Mouse (Mus musculus): Measurements from ENCODE around the gene Zbtb8a.
"Not testable (repeated sequence)": the region's sequence is repeated elsewhere in the genome, so short reads cannot be mapped to it uniquely, and the experiment has no call there.

Gene Zbtb8a

GRCm38 (mm10) chr4:129379805-129380204 lies 1.9 kb upstream of the Zbtb8a start:
- DNase-seq (ENCODE audit: low read depth, low spot score): no peak

- peak; percentile 55 for DNase-seq (ENCODE audit: low read depth, low spot score)
Measured at GRCm38 (mm10) chr4:129376961-129377545, 863 bp downstream of the Zbtb8a start.

- DNase-seq (ENCODE audit: low read depth, low spot score): no peak
Measured at GRCm38 (mm10) chr4:129375821-129376220, 2.1 kb downstream of the Zbtb8a start.

GRCm38 (mm10) chr4:129375000-129375399 lies 2.9 kb downstream of the Zbtb8a start:
- no peak for DNase-seq (ENCODE audit: low read depth, low spot score)

- DNase-seq (ENCODE audit: low read depth, low spot score): no peak
Measured at GRCm38 (mm10) chr4:129374219-129374755, 3.6 kb downstream of the Zbtb8a start.

GRCm38 (mm10) chr4:129373202-129373976 lies 4.5 kb downstream of the Zbtb8a start:
- DNase-seq (ENCODE audit: low read depth, low spot score): no peak

GRCm38 (mm10) chr4:129371391-129371790 lies 6.5 kb downstream of the Zbtb8a start:
- no peak for DNase-seq (ENCODE audit: low read depth, low spot score)

GRCm38 (mm10) chr4:129365224-129365623 lies 12.7 kb downstream of the Zbtb8a start:
- peak; percentile 73 for DNase-seq (ENCODE audit: low read depth, low spot score)

GRCm38 (mm10) chr4:129364379-129364778 lies 13.5 kb downstream of the Zbtb8a start:
- DNase-seq (ENCODE audit: low read depth, low spot score): no peak

GRCm38 (mm10) chr4:129363463-129363862 lies 14.5 kb downstream of the Zbtb8a start:
- DNase-seq (ENCODE audit: low read depth, low spot score): no peak

GRCm38 (mm10) chr4:129362771-129363170 lies 15.1 kb downstream of the Zbtb8a start:
- no peak for DNase-seq (ENCODE audit: low read depth, low spot score)

GRCm38 (mm10) chr4:129362238-129362637 lies 15.7 kb downstream of the Zbtb8a start:
- DNase-seq (ENCODE audit: low read depth, low spot score): not testable (repeated sequence)

- DNase-seq (ENCODE audit: low read depth, low spot score): no peak
Measured at GRCm38 (mm10) chr4:129357613-129358163, 20.2 kb downstream of the Zbtb8a start.

- peak; percentile 54 for DNase-seq (ENCODE audit: low read depth, low spot score)
Measured at GRCm38 (mm10) chr4:129354236-129354635, 23.7 kb downstream of the Zbtb8a start.

- DNase-seq (ENCODE audit: low read depth, low spot score): no peak
Measured at GRCm38 (mm10) chr4:129353176-129353575, 24.7 kb downstream of the Zbtb8a start.

- no peak for DNase-seq (ENCODE audit: low read depth, low spot score)
Measured at GRCm38 (mm10) chr4:129351111-129351510, 26.8 kb downstream of the Zbtb8a start.

GRCm38 (mm10) chr4:129350644-129351043 lies 27.3 kb downstream of the Zbtb8a start:
- peak; percentile 80 for DNase-seq (ENCODE audit: low read depth, low spot score)

GRCm38 (mm10) chr4:129346481-129347154 lies 31.3 kb downstream of the Zbtb8a start:
- DNase-seq (ENCODE audit: low read depth, low spot score): no peak

GRCm38 (mm10) chr4:129342705-129343104 lies 35.2 kb downstream of the Zbtb8a start:
- DNase-seq (ENCODE audit: low read depth, low spot score): no peak

- DNase-seq (ENCODE audit: low read depth, low spot score): peak; percentile 41
Measured at GRCm38 (mm10) chr4:129341888-129342287, 36.0 kb downstream of the Zbtb8a start.

GRCm38 (mm10) chr4:129339743-129340142 lies 38.2 kb downstream of the Zbtb8a start:
- DNase-seq (ENCODE audit: low read depth, low spot score): no peak

GRCm38 (mm10) chr4:129336291-129336690 lies 41.6 kb downstream of the Zbtb8a start:
- peak; percentile 71 for DNase-seq (ENCODE audit: low read depth, low spot score)
